Mouse (Mus musculus) layer of hippocampus, adult 2 months (tissue): ENCODE measurements around the gene Igsf23. TPM values are rescaled to one million over a fixed set of nuclear protein-coding genes. Genes with fewer than 3 reads are reported as not detected.
"Not testable (repeated sequence)": the region's sequence is repeated elsewhere in the genome, so short reads cannot be mapped to it uniquely, and the experiment has no call there.

Experiments
- DNase-seq, 2 experiments: peaks; one replicate each; pipeline ENCODE4 v3.0.0; 2022; ENCODE audit warnings: low spot score in 2 of 2
- H3K27ac ChIP-seq: fragments of 200-600 bp; 2 replicates; pipeline ENCODE4 v1.8.1; 2022
- H3K4me3 ChIP-seq: fragments of 200-600 bp; 2 replicates; pipeline ENCODE4 v1.8.1; 2022; ENCODE audit warnings: mild to moderate bottlenecking
- CTCF ChIP-seq: fragments of 200-600 bp; conservative IDR thresholded peaks from 2 replicates; pipeline ENCODE4 v1.8.1; 2022; ENCODE audit warnings: antibody characterized with exemption, mild to moderate bottlenecking, moderate library complexity
- long read RNA-seq, 2 experiments: library from polyadenylated mRNA; stranded (forward); transcript quantifications; one replicate each; pipeline ENCODE4 v2.0.0; 2021; ENCODE audit warnings: borderline mapping rate in 2 of 2
- total RNA-seq, 2 experiments: library from RNA; stranded (reverse); gene quantifications; 2 replicates each; pipeline ENCODE4 v1.2.3; 2021

Igsf23 gene
- total RNA-seq: not detected
- long read RNA-seq, experiment 1: 0 reads
- long read RNA-seq, experiment 2: 0 reads

DNA sequence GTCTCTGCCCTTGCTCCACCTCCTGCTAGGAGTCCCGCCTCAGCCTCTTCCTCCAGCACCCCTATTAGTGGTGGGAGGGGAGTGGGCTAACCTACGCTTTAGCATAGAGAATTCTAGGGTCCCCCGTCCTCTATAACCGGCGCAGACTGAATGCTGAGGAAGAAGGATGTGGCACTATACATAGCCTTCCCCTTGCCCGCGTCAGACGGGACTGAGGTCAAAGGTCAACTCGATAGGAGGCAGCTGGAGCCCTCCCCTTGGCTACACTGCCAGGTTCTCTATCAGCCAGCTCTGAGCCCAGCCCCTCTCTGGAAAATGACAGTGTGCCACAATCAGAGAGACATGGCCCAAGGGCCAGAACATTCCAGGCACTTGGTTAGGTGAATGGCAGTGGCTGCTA, at the start of gene Igsf23:
Gene Igsf23, minus strand, starts transcription at position 168 of the 400 bp plus-strand sequence.
- no peak within 1 kb of the TSS for H3K4me3 ChIP-seq
- TF ChIP-seq CTCF: no peak
- H3K27ac ChIP-seq: no peak within 1 kb of the TSS
- DNase-seq: no peak

DNA sequence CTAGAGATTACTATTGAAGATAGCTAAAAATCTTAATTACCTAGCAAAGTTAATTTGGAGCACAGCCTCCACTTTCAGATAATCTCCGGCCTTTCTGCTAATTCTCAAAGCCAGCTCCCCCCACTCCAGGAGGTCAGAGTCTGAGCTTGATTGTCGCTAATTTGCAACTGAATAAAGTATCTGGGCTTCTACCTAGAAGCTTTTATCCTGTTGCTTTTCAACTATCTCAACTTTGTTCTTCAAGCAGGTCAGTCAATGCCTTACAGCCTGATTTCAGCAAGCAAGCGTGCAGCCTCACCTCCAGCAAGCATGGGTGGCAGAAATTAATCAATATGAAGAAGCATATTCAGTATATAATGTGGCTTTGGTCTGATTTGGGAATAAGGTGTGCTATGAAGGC, 46.2 kb upstream of the Igsf23 start:
- DNase-seq, H3K4me3 ChIP-seq, H3K27ac ChIP-seq: not testable (repeated sequence)

DNA sequence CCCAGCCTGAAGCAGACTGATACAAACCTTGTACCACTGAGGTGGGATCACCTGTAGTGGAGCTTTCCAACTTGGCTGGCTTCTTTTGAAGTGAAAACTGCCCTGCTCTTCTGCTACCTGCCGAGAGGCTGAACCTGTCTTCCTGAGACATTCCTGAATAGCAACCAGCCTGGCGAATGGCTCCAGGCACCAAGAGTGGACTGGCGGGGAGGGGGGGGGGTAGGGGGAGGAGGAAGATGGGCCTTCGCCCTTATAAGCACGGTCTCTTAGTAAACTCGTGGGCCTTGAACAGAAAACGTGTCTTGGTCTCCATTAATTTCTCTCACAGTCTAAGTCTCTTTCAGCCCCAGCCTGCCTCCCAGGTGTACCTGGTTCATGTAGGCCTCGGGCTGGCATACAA, 40.6 kb upstream of the Igsf23 start, which contains the start of gene Nlrp9b:
Gene Nlrp9b, plus strand, starts transcription at position 301 of the 400 bp plus-strand sequence.
- H3K27ac ChIP-seq, DNase-seq, H3K4me3 ChIP-seq: not testable (repeated sequence)

- no peak for DNase-seq
- no peak overlapping the region for H3K4me3 ChIP-seq
- H3K27ac ChIP-seq: no peak overlapping the region
- TF ChIP-seq CTCF: no peak
Measured at GRCm38 (mm10) chr7:19971516-19971915, 21.0 kb upstream of the Igsf23 start.

- no peak for DNase-seq
- no peak overlapping the region for H3K27ac ChIP-seq
- H3K4me3 ChIP-seq: no peak overlapping the region
- TF ChIP-seq CTCF: no peak
Measured at GRCm38 (mm10) chr7:19970196-19970595, 19.6 kb upstream of the Igsf23 start.

- H3K27ac ChIP-seq: no peak overlapping the region
- H3K4me3 ChIP-seq: no peak overlapping the region
- DNase-seq: no peak
- no peak; the same call in 1 of the 2 replicates for TF ChIP-seq CTCF
Measured at GRCm38 (mm10) chr7:19969541-19970090, 19.1 kb upstream of the Igsf23 start.

DNA sequence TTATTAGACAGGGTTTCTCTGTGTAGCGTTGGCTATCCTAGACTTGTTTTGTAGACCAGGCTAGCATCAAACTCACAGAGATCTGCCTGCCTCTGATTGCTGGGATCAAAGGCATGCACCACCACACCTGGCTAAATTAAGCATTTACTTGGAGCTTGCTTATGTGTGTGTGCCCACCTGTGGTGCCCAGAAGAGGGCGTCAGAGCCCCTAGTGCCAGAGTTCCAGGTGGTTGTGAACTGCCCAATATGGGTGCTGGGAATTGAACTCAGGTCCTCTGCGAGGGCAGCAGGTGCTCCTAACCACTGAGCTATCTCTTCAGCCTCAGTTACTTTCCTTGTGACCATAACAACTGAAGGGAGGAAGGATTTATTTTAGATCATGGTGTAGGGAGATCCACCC, 18.6 kb upstream of the Igsf23 start:
- no peak for DNase-seq
- no peak overlapping the region for H3K4me3 ChIP-seq
- H3K27ac ChIP-seq: no peak overlapping the region
- no peak for TF ChIP-seq CTCF

DNA sequence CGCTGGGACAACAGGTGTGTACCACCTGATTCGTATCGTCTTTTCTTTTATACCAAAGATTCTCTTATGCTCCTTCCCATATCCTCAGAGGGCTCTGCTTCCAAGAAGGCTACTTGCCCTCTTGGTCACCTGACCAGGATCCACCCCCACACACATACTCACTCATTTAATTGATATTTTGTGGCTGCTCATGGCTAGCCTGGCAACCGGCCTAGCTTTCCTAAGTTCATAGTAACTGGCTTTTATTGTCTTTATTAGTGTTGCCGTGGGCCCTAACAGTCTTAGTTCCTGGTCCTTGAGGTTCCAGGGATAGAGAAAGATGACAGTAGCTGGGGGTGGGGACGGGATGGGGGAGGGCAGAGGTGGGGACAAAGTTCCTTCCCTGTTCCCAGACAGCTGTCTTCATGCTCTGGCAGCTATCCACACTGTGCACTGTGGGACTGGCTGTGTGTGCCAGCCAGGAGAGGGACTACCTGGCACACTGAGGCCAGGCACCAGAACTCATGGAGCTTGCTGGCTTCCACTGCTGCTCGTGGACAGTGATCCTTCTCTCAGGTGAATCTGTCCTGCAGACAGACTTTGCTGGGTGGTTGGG, 14.5 kb upstream of the Igsf23 start, which contains the start of gene Ceacam20:
Gene Ceacam20, plus strand, starts transcription at position 428 of the 595 bp plus-strand sequence.
- DNase-seq: no peak
- Histone ChIP-seq H3K27ac (no peak within 1 kb of the TSS), H3K4me3 (no peak within 1 kb of the TSS)
- TF ChIP-seq CTCF: no peak

GRCm38 (mm10) chr7:19962423-19962822, 11.9 kb upstream of the Igsf23 start:
- no peak for DNase-seq
- TF ChIP-seq CTCF: no peak
- H3K4me3 ChIP-seq: no peak overlapping the region
- H3K27ac ChIP-seq: no peak overlapping the region

- H3K4me3 ChIP-seq: no peak overlapping the region
- DNase-seq: peak; percentile 85 to 92
- TF ChIP-seq CTCF: peak; percentile 87
- H3K27ac ChIP-seq: no peak overlapping the region
Measured at GRCm38 (mm10) chr7:19956341-19956781, 5.8 kb upstream of the Igsf23 start.

DNA sequence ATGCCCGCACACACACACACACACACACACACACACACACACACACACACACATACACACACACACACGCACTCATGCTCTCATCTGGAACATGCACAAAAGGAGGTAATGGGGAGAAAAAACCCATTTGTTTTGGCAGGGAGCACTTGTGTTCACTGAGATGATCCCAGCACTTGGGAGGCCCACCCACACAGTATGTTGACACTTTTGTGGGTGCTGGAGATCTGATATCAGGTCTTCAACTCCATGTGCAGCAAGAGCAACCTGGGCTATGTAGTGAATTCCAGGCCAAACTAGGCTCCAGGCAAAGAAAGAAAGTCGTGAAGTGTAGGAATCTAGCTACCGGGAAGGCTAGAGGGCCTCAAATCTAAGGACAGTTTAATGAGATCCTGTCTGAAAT, 5.3 kb upstream of the Igsf23 start:
- no peak for TF ChIP-seq CTCF
- no peak overlapping the region for H3K27ac ChIP-seq
- H3K4me3 ChIP-seq: no peak overlapping the region
- no peak for DNase-seq

DNA sequence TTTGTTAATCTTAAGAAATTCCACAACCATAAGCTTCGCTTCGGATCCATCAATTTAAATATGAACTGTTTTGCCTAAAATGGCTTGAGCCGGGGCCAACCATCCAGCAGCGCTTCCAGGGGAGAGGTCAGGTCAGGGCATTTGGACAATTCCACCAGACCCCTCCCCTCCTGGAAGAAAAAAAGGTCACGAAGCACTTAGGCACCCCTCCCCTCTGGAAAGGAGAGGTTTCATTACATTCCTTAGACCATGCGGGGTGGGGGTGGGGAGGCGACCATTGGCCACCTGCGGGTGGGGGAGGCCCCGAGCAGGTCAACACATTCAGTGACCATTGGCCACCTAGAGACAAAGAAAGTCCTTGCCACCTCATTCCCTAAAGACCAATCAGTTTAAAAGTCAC, 2.5 kb upstream of the Igsf23 start:
- TF ChIP-seq CTCF: no peak
- Histone ChIP-seq H3K4me3 (no peak overlapping the region), H3K27ac (no peak overlapping the region)
- no peak for DNase-seq

GRCm38 (mm10) chr7:19952320-19952986, 1.9 kb upstream of the Igsf23 start:
- no peak for TF ChIP-seq CTCF
- DNase-seq: no peak

GRCm38 (mm10) chr7:19949996-19950395, 560 bp downstream of the Igsf23 start:
- no peak for DNase-seq
- H3K27ac ChIP-seq: no peak overlapping the region
- H3K4me3 ChIP-seq: no peak overlapping the region
- no peak for TF ChIP-seq CTCF

More at GRCm38 (mm10) chr7:19952320-19952986, 1.9 kb upstream of the Igsf23 start:
- Histone ChIP-seq H3K4me3 (no peak overlapping the region), H3K27ac (no peak overlapping the region)
